Mouse (Mus musculus): ENCODE results near the gene Plppr3.

DNA sequence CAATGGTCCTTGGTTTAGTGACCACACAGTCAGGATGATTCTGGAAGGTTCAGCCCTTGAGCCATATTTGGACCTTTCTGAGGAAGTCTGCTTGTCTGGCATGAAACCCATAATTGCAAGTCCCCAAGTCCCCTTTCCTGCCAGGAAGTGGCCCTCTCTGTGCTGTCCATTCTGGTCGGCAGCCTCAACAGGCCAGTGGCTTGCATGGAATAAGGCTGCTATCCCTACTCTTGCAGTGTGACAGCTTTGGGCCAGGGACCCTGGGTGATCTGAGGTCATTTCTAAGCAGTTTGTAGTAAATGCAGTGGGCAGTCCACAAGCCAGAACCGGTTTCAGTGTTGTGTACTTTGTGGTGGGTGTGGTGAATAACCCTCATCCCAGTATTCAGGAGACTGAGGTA is 36.3 kb downstream of the Plppr3 start:
- TF ChIP-seq POLR2A (IDR thresholded peaks at IDR 0.05; ENCODE audit: low read depth, low read length) (no peak), CTCF (IDR thresholded peaks at IDR 0.05; ENCODE audit: borderline replicate concordance, insufficient read depth, low read length) (no peak)
